Mouse (Mus musculus) inflammation-experienced regulatory T-cells, adult 6 months (primary cell): ENCODE measurements around the gene 1700057G04Rik. TPM values are rescaled to one million over a fixed set of nuclear protein-coding genes. Genes with fewer than 3 reads are reported as not detected.
"Not testable (repeated sequence)": the region's sequence is repeated elsewhere in the genome, so short reads cannot be mapped to it uniquely, and the experiment has no call there.

Source experiments
- ATAC-seq: one replicate; pipeline ENCODE4 v1.8.0; 2017
- polyA plus RNA-seq, 3 experiments: library from polyadenylated mRNA; unstranded; fragments of 100-300 nt; shearing (Covaris generic); gene quantifications; one replicate each; pipeline ENCODE4 v1.2.1; 2017

Gene 1700057G04Rik
- polyA plus RNA-seq, 3 experiments from 2014 or later, result 0.50 TPM; not detected in 2

GRCm38 (mm10) chr9:92305620-92306220, 3.5 kb upstream of the 1700057G04Rik start:
- no peak for ATAC-seq

- ATAC-seq, result no peak
These were observed 7.6 kb downstream of the 1700057G04Rik start for GRCm38 (mm10) chr9:92316791-92317190.

- ATAC-seq, result not testable (repeated sequence)
These were observed 16.8 kb downstream of the 1700057G04Rik start for GRCm38 (mm10) chr9:92325936-92326335.

DNA sequence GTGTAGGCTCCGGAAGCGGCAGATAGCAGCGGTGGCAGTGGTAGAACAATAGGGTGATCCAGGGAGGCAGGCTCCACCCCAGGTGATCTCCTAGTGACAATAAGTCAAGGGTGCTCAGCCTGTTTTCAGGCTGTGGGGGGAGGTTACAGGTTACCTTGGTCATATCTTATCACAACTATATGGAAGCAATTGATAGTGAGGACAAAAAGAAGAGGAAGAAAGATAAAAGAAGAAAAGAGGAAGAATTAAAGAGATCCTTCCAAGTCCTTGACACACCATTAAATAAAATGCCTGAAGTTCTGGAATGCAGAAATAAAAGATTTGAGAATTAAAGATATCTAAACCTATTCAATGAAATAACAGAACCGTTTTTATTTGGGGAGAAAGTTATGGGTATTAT, 17.6 kb downstream of the 1700057G04Rik start:
- ATAC-seq, result no peak

GRCm38 (mm10) chr9:92331383-92331782, 22.2 kb downstream of the 1700057G04Rik start:
- no peak for ATAC-seq

- no peak for ATAC-seq
These were observed 25.7 kb downstream of the 1700057G04Rik start for GRCm38 (mm10) chr9:92334845-92335244.

- no peak for ATAC-seq
These were observed 26.2 kb downstream of the 1700057G04Rik start for GRCm38 (mm10) chr9:92335277-92335818.

DNA sequence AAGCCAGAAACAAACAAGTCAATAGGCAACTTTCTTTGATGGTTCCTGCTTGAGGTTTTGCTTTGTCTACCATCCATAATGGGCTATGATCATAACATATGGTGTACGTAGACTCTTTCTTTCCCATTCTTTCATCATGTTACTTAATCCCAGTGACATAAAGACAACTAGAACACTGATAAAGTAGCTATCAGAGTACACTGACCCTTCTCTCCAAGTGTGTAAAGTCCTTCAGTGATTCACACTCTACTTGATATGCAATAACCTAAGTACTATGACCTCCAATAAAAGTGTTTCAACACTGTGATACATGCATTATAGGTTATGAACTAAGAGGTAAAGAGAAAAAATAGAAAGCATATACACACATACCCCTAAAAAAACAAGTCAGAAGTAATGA, 27.9 kb downstream of the 1700057G04Rik start:
- no peak for ATAC-seq

DNA sequence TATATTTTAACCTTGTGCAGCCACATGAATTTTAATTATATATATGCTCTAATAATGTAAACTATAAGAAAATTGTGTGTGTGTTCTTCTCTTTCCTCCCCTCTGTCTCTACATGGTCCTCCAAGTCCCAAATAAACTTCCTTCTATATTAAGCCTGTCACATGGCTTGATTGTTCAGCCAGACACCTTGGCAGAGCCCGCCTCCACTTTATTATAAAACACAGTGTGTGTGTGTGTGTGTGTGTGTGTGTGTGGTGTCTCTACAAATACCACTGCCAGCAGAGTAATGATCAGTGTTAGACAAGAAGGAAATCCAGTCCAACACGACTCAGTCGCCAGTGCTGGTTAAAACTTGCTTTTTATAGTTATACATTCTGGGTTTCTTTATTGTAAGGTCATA, 28.5 kb downstream of the 1700057G04Rik start:
- ATAC-seq, result no peak

DNA sequence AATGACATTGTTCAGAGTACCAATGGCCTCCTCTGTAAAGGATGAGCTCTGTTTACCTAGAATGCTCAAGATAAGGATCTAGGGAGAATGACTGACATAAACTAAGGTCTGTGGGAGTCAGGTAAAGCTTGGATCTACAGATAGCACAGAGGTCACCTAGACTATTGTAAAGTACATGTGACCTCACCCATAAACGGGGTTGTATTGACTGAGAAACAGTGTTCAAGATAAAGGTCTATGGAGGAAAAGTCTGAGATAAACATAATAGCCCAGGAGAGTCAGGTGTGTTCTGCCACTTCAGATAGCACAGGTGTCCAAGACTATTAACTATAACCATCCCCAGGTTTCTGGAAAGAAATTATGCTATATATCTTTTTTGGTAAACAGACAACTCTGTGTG, 29.8 kb downstream of the 1700057G04Rik start:
- no peak for ATAC-seq

GRCm38 (mm10) chr9:92351924-92352323, 42.7 kb downstream of the 1700057G04Rik start:
- ATAC-seq, result no peak

- no peak for ATAC-seq
These were observed 44.1 kb downstream of the 1700057G04Rik start for GRCm38 (mm10) chr9:92353306-92353705.

- ATAC-seq, result no peak
These were observed 51.6 kb downstream of the 1700057G04Rik start for GRCm38 (mm10) chr9:92360691-92361310.

GRCm38 (mm10) chr9:92363478-92363877, 54.3 kb downstream of the 1700057G04Rik start:
- no peak for ATAC-seq

DNA sequence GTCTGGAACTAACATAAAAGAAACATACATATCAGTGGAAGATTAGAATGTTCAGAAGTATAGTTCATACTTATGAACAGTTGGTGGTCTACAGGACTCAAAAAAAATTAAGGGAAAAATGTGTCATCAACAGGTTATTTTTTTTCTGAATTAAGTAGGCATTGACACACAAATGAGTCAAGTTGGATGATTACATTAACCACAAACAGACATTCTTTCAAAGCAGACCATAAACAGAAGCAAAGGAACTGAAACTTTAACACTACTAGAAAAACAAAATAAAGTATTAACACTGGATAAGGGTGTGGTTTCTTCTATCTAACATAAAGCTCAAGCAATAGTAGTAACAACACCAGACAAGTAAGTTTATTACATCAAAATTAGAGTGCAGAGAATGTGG, 59.7 kb downstream of the 1700057G04Rik start:
- ATAC-seq, result no peak

DNA sequence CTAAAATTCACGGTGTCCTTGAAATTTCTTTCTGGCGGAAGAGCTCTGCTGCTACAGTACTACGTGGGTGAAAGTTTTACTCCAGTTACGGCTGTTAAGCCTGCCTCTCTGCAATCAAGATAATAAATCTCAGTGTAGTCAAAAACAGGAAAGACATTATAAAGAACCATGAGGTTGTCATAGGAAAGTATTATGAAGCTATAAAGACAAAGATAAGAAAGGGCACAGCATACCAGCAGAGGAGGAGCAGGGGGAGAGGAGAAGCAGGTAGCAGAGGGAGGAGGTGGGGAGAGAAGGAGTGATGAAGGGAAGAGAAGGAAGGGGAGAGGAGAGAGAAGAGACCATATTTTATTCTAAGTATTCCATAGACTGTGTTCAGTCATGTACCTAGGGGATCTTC, 64.7 kb downstream of the 1700057G04Rik start:
- ATAC-seq, result peak; percentile 51

DNA sequence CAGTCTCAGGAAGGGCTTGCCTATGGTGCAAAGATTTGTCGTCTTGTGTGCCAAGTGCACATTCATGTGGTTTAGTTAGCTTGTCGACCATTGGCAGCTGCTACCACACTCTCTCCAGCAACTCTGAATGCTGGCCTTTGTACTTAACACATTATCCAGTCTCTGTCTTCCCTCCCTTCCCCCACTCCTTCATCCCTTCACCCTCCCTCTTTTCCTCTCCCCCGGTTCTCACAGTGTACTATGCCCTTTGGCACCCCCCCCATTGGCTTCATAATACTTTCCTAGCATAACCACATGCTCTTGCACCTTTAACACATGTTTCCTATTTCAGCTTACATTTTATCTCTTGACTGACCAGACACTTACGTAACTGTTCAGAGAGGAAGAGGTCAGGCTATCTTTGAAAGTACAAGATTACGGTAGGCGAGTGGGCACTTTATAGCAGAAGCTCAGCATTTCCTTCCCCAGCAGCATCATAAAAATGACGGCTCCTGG, 65.6 kb downstream of the 1700057G04Rik start:
- ATAC-seq, result peak; percentile 41

DNA sequence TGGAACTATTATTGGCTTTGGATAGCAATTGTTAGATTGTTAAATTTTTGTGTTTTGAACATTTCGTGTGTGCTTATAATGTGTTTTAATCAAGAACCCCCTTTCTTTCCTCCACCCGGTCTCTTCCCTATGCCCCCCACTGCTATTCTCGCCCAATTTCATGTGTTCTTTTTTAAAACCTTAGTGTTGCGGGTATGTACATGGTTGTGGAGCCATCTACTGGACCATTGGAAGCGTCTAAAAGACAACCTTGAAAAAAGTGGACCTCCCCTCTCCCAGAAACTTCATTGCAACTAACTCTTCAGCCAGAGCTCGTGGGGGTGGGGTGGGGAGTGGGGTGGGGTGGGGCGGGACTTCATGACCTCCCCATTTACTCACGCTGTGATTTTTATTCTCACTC, 66.2 kb downstream of the 1700057G04Rik start:
- no peak for ATAC-seq

DNA sequence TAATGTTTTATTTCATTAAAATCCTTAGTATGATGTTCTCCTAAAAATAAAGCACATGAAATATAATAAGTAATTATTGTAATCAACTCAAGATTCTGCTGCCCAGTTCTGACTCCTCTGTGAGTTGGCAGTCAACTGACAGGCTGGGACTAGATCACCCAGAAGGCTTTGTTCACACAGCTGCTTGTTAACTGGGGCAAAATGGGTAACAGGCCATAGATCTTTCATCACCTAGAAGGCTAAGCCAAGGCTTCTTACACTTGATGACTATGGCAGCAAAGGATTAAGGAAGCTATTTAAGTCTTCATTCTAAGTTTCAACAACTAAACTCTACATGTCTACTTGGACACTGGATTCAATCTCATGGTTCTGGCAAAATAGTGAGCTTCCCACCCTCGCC, 68.8 kb downstream of the 1700057G04Rik start:
- ATAC-seq, result no peak

DNA sequence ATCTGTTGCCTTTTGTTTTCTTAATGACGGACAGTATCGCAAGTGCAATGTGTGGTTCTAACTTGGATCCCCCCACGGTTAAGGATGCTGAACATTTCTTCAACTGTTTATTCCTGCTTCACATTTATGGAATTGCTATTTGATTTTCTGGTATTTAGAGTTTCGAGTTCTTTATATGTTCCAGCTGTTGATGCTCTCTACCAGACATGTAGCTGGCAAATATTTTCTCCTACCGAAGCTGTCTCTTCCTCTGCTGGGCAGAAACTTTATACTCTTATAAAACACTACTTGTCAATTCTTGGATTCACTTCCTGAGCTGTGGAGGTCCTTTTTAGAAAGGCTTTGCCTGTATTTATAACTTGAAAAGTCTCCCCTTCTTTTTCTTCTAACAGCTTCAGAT, 70.1 kb downstream of the 1700057G04Rik start:
- ATAC-seq, result no peak

DNA sequence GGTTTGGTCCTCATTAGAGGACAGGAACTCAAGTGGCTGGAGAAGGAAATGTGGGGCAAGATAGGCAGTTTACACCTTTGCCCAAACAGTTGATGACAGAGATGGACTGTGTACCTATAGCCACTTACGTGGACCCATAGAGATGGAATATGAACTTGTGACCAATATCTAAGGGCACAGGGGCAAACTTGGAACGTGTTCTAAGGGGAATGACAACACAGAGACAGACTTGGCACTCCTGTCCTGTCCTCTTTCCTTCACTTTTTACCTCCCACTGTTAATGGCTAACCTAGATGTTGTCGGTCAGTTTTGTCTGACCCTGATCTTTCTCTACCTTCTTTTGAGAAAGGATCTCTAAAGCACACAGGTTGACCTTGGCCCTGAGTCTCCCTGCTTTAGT, 74.2 kb downstream of the 1700057G04Rik start:
- ATAC-seq, result no peak

GRCm38 (mm10) chr9:92384401-92384800, 75.2 kb downstream of the 1700057G04Rik start:
- ATAC-seq, result peak; percentile 87

- ATAC-seq, result no peak
These were observed 76.7 kb downstream of the 1700057G04Rik start for GRCm38 (mm10) chr9:92385831-92386230.

DNA sequence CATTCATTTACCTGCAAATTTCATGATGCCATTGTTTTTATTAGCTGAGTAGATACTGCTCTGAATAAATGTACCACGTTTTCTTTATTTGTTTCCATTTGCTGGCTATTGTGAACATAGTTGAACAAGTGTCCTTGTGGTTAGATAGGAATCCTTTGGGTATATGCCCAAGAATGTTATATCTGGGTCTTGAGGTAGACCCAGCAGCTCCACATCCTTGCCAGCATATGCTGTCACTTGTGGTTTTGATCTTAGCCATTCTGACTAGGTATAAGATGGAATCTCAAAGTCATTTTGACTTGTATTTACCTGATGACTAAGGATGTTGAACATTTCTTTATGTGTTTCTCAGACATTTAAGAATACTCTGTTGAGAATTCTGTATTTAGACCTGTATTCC, 77.7 kb downstream of the 1700057G04Rik start:
- no peak for ATAC-seq
